Mouse (Mus musculus): Measurements from ENCODE around the gene Jtb. TPM values are rescaled to one million over a fixed set of nuclear protein-coding genes. Genes with fewer than 3 reads are reported as not detected.

Gene Jtb
- polyA plus RNA-seq, 1 experiment from 2014 or later, result 131 TPM

DNA sequence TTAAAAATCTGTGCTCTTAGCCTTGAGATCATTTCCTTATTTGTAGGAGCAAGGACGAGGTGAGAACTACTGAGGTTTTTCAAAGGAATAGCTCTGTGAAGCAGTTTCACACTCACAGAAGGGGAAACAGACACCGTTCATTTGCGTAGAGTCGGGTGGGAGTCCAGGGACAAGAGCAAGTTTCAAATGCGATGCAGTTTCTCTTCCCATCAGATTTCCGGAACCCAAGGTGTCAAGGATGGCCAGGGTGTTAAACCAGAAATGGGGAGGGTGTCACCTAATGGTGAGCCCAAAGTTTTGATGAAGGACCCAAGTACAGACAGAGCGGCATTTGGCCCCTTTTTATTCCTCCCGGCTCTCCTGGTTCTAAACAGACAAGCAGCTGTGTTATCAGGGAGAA is 322 bp upstream of the Jtb start:
- 13% methylated on average over 8 of the region's 8 CpGs for WGBS
- peak overlapping the region; percentile 77 for H3K4me3 ChIP-seq (ENCODE audit: low read depth, low read length)
- TF ChIP-seq CTCF (IDR thresholded peaks at IDR 0.05; ENCODE audit: low read depth) (no peak), EP300 (optimal IDR thresholded peaks at IDR 0.05) (no peak)
- 0 out of 2 replicates have a peak overlapping the region, but pooled peaks have one; percentile 23 for H3K9ac ChIP-seq (ENCODE audit: low read length)
- no peaks in the 10 kb centered on the region for H3K9me3 ChIP-seq (ENCODE audit: control insufficient read depth, low read length)
- H3K36me3 ChIP-seq (ENCODE audit: control insufficient read depth, insufficient read depth, low read length), result peaks cover 9% of the 10 kb centered on the region
- no peaks in the 10 kb centered on the region for H3K27me3 ChIP-seq (ENCODE audit: control insufficient read depth, insufficient read depth, low read length)
- peak overlapping the region; percentile 63 for H3K4me2 ChIP-seq (replicated peaks; ENCODE audit: low read depth)
- ATAC-seq (ENCODE audit: low FRiP score, low TSS enrichment) (no peak), DNase-seq (ENCODE audit: low spot score) (no peak)
- peak overlapping the region; percentile 93; the same call in 1 of the 2 replicates for H3K27ac ChIP-seq (replicated peaks)
- no peaks in the 10 kb centered on the region for H3K4me1 ChIP-seq (replicated peaks; ENCODE audit: control insufficient read depth, insufficient read depth)

GRCm38 (mm10) chr3:90241251-90241650 is 9.9 kb downstream of the Jtb start:
- Histone ChIP-seq H3K4me2 (replicated peaks; ENCODE audit: low read depth) (no peak overlapping the region), H3K9ac (ENCODE audit: low read length) (no peak overlapping the region), H3K36me3 (ENCODE audit: control insufficient read depth, insufficient read depth, low read length) (peaks cover 4% of the 10 kb centered on the region; the same call in 1 of the 2 replicates), H3K27ac (replicated peaks) (0 out of 2 replicates have a peak overlapping the region, but pooled peaks have one; percentile 4), H3K9me3 (ENCODE audit: control insufficient read depth, low read length) (no peaks in the 10 kb centered on the region), H3K27me3 (ENCODE audit: control insufficient read depth, insufficient read depth, low read length) (no peaks in the 10 kb centered on the region), H3K4me1 (replicated peaks; ENCODE audit: control insufficient read depth, insufficient read depth) (peaks cover 7% of the 10 kb centered on the region; the same call in 1 of the 2 replicates), H3K4me3 (ENCODE audit: low read depth, low read length) (no peak overlapping the region)
- TF ChIP-seq CTCF (IDR thresholded peaks at IDR 0.05; ENCODE audit: low read depth) (no peak), EP300 (optimal IDR thresholded peaks at IDR 0.05) (no peak)
- 89% methylated on average over 2 of the region's 2 CpGs for WGBS
- ATAC-seq (ENCODE audit: low FRiP score, low TSS enrichment) (no peak), DNase-seq (ENCODE audit: low spot score) (no peak)

- Histone ChIP-seq H3K9ac (ENCODE audit: low read length) (no peak overlapping the region), H3K36me3 (ENCODE audit: control insufficient read depth, insufficient read depth, low read length) (peaks cover 3% of the 10 kb centered on the region; the same call in 1 of the 2 replicates), H3K4me2 (replicated peaks; ENCODE audit: low read depth) (peak overlapping the region; percentile 60), H3K4me3 (ENCODE audit: low read depth, low read length) (peak overlapping the region; percentile 40; the same call in 1 of the 2 replicates), H3K27ac (replicated peaks) (peak overlapping the region; percentile 4; the same call in 1 of the 2 replicates), H3K27me3 (ENCODE audit: control insufficient read depth, insufficient read depth, low read length) (no peaks in the 10 kb centered on the region), H3K9me3 (ENCODE audit: control insufficient read depth, low read length) (no peaks in the 10 kb centered on the region), H3K4me1 (replicated peaks; ENCODE audit: control insufficient read depth, insufficient read depth) (peaks cover 7% of the 10 kb centered on the region; the same call in 1 of the 2 replicates)
- no peak for ATAC-seq (ENCODE audit: low FRiP score, low TSS enrichment)
- WGBS, result 78% methylated on average over 10 of the region's 10 CpGs
- DNase-seq (ENCODE audit: low spot score), result no peak
- TF ChIP-seq EP300 (optimal IDR thresholded peaks at IDR 0.05), result no peak
- TF ChIP-seq CTCF (IDR thresholded peaks at IDR 0.05; ENCODE audit: low read depth), result no peak
Measured at GRCm38 (mm10) chr3:90241669-90242358, 10.4 kb downstream of the Jtb start.

- DNase-seq (ENCODE audit: low spot score), result peak; percentile 82
- no peaks in the 10 kb centered on the region; the same call in 1 of the 2 replicates for H3K36me3 ChIP-seq (ENCODE audit: control insufficient read depth, insufficient read depth, low read length)
- WGBS, result 5% methylated on average over 19 of the region's 19 CpGs
- H3K27me3 ChIP-seq (ENCODE audit: control insufficient read depth, insufficient read depth, low read length), result no peaks in the 10 kb centered on the region
- TF ChIP-seq CTCF (IDR thresholded peaks at IDR 0.05; ENCODE audit: low read depth), result no peak
- no peak for TF ChIP-seq EP300 (optimal IDR thresholded peaks at IDR 0.05)
- H3K4me1 ChIP-seq (replicated peaks; ENCODE audit: control insufficient read depth, insufficient read depth), result peaks cover 7% of the 10 kb centered on the region; the same call in 1 of the 2 replicates
- H3K27ac ChIP-seq (replicated peaks), result peak within 1 kb of the TSS; percentile 84
- peak within 1 kb of the TSS; percentile 40 for H3K4me3 ChIP-seq (ENCODE audit: low read depth, low read length)
- H3K9ac ChIP-seq (ENCODE audit: low read length), result peak within 1 kb of the TSS; percentile 58
- no peaks in the 10 kb centered on the region for H3K9me3 ChIP-seq (ENCODE audit: control insufficient read depth, low read length)
- peak within 1 kb of the TSS; percentile 60 for H3K4me2 ChIP-seq (replicated peaks; ENCODE audit: low read depth)
- ATAC-seq (ENCODE audit: low FRiP score, low TSS enrichment), result peak; percentile 56
Measured at GRCm38 (mm10) chr3:90242984-90243775, 11.8 kb downstream of the Jtb start, which contains the start of gene Creb3l4. Gene Creb3l4 (minus strand): TSS chr3:90243512.

DNA sequence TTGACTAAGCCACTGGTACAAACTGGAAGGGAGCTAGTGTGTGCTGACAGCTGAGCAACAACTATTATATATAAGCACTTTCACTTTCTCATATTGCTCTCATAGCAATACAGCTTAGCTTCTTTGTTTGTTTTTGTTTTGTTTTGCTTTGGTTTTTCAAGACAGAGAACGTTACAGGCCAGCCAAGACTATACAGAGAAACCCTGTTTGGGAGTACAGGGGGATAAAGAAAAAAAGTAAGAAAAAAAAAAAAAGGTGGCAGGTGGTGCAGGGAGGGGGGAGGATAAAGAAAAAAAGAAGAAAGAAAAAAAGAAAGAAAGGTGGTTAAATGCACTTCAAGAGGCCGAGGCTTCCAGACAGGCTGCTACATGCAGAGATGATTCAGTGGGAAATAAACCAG is 14.0 kb downstream of the Jtb start:
- Histone ChIP-seq H3K4me3 (ENCODE audit: low read depth, low read length) (no peak overlapping the region), H3K36me3 (ENCODE audit: control insufficient read depth, insufficient read depth, low read length) (0 out of 2 replicates have a peak, but pooled peaks cover under 1% of the 10 kb centered on the region), H3K27ac (replicated peaks) (no peak overlapping the region), H3K4me2 (replicated peaks; ENCODE audit: low read depth) (no peak overlapping the region), H3K27me3 (ENCODE audit: control insufficient read depth, insufficient read depth, low read length) (no peaks in the 10 kb centered on the region), H3K9ac (ENCODE audit: low read length) (no peak overlapping the region), H3K9me3 (ENCODE audit: control insufficient read depth, low read length) (no peaks in the 10 kb centered on the region), H3K4me1 (replicated peaks; ENCODE audit: control insufficient read depth, insufficient read depth) (peaks cover 7% of the 10 kb centered on the region; the same call in 1 of the 2 replicates)
- ATAC-seq (ENCODE audit: low FRiP score, low TSS enrichment) (no peak), DNase-seq (ENCODE audit: low spot score) (no peak)
- TF ChIP-seq CTCF (IDR thresholded peaks at IDR 0.05; ENCODE audit: low read depth) (no peak), EP300 (optimal IDR thresholded peaks at IDR 0.05) (no peak)
- WGBS, result 42% methylated on average over 2 of the region's 2 CpGs

All from stomach, postnatal 0 days (tissue).